Mouse (Mus musculus) thymus, adult 2 months (tissue): ENCODE results near the gene Apbb2. TPM values are rescaled to one million over a fixed set of nuclear protein-coding genes. Genes with fewer than 3 reads are reported as not detected.

Source experiments
- DNase-seq: peaks from one replicate; pipeline ENCODE4 v3.0.0; 2021
- H3K27ac ChIP-seq: fragments of 200-500 bp; 2 replicates; pipeline ENCODE4 v1.5.1; 2012; ENCODE audit warnings: low read length, control low read depth; ENCODE audit not compliant: control insufficient read depth, insufficient read depth
- H3K27me3 ChIP-seq: fragments of 200-500 bp; 2 replicates; pipeline ENCODE4 v1.6.1; 2012; ENCODE audit warnings: mild to moderate bottlenecking, low read length, moderate library complexity, mixed read lengths; ENCODE audit not compliant: control insufficient read depth, insufficient read depth
- H3K36me3 ChIP-seq: fragments of 200-500 bp; 2 replicates; pipeline ENCODE4 v1.6.1; 2012; ENCODE audit warnings: mild to moderate bottlenecking, low read length, moderate library complexity; ENCODE audit not compliant: control insufficient read depth, insufficient read depth
- H3K4me1 ChIP-seq: fragments of 200-500 bp; replicated peaks from 2 replicates; pipeline ENCODE4 v1.6.1; 2012; ENCODE audit warnings: low read length; ENCODE audit not compliant: control insufficient read depth, insufficient read depth
- H3K4me3 ChIP-seq: fragments of 200-500 bp; 2 replicates; pipeline ENCODE4 v1.5.1; 2012; ENCODE audit warnings: mild to moderate bottlenecking, low read length, control low read depth, moderate library complexity; ENCODE audit not compliant: control insufficient read depth, insufficient read depth
- CTCF ChIP-seq: fragments of 200-500 bp; IDR thresholded peaks from 2 replicates; pipeline ENCODE4 v1.5.1; 2012; ENCODE audit warnings: mild to moderate bottlenecking, control low read depth, low read length, moderate library complexity, borderline replicate concordance; ENCODE audit not compliant: control insufficient read depth, poor library complexity, insufficient read depth; ENCODE audit errors: extremely low read depth
- POLR2A ChIP-seq: fragments of 200-500 bp; IDR thresholded peaks from 2 replicates; pipeline ENCODE4 v1.6.1; 2012; ENCODE audit warnings: mild to moderate bottlenecking, low read length, control low read depth, moderate library complexity; ENCODE audit not compliant: control insufficient read depth, poor library complexity, insufficient read depth; ENCODE audit errors: extremely low read depth
- WGBS: fragments of 180-500 bp; shearing (Covaris S2); methylation state at CpG from one replicate; pipeline ENCODE4 v1.1.7; 2018; 5-methylcytosine and 5-hydroxymethylcytosine counted together
- polyA plus RNA-seq: library from polyadenylated mRNA; depleted of rRNA; stranded (reverse); fragments of >200 nt; gene quantifications from 2 replicates; pipeline ENCODE4 v1.2.3, GENCODE M21; 2012

Apbb2 gene
- polyA plus RNA-seq, 1 experiment = 2.6 TPM

- TF ChIP-seq CTCF (no peak), POLR2A (no peak)
- H3K27me3 ChIP-seq = no peaks in the 10 kb centered on the region
- H3K4me1 ChIP-seq = 0 out of 2 replicates have a peak, but pooled peaks cover 3% of the 10 kb centered on the region
- H3K36me3 ChIP-seq = no peaks in the 10 kb centered on the region
- no peak overlapping the region for H3K4me3 ChIP-seq
- 90% methylated on average over 5 of the region's 5 CpGs for WGBS
- DNase-seq = no peak
- H3K27ac ChIP-seq = no peak overlapping the region
Measured at GRCm38 (mm10) chr5:66384114-66384513, 234.5 kb downstream of the Apbb2 start.

- no peak overlapping the region for H3K27ac ChIP-seq
- DNase-seq = no peak
- no peaks in the 10 kb centered on the region for H3K36me3 ChIP-seq
- H3K4me3 ChIP-seq = no peak overlapping the region
- H3K4me1 ChIP-seq = 0 out of 2 replicates have a peak, but pooled peaks cover 3% of the 10 kb centered on the region
- no peaks in the 10 kb centered on the region for H3K27me3 ChIP-seq
- TF ChIP-seq POLR2A (no peak), CTCF (no peak)
- WGBS = 11% methylated on average over 1 of the region's 1 CpGs
Measured at GRCm38 (mm10) chr5:66382111-66382510, 236.5 kb downstream of the Apbb2 start.

GRCm38 (mm10) chr5:66378968-66379367, 239.6 kb downstream of the Apbb2 start:
- Histone ChIP-seq H3K36me3 (no peaks in the 10 kb centered on the region), H3K4me3 (no peak overlapping the region), H3K27me3 (no peaks in the 10 kb centered on the region), H3K4me1 (0 out of 2 replicates have a peak, but pooled peaks cover 3% of the 10 kb centered on the region), H3K27ac (no peak overlapping the region)
- TF ChIP-seq CTCF (no peak), POLR2A (no peak)
- WGBS = 96% methylated on average over 6 of the region's 6 CpGs
- DNase-seq = no peak

GRCm38 (mm10) chr5:66376589-66377270, 241.9 kb downstream of the Apbb2 start:
- no peaks in the 10 kb centered on the region for H3K36me3 ChIP-seq
- WGBS = 62% methylated on average over 14 of the region's 14 CpGs
- TF ChIP-seq POLR2A (no peak), CTCF (no peak)
- H3K27ac ChIP-seq = no peak overlapping the region
- H3K4me1 ChIP-seq = peaks cover 4% of the 10 kb centered on the region
- no peak for DNase-seq
- no peak overlapping the region for H3K4me3 ChIP-seq
- no peaks in the 10 kb centered on the region for H3K27me3 ChIP-seq

- Histone ChIP-seq H3K27ac (no peak overlapping the region), H3K27me3 (no peaks in the 10 kb centered on the region), H3K4me1 (peaks cover 4% of the 10 kb centered on the region), H3K36me3 (no peaks in the 10 kb centered on the region), H3K4me3 (no peak overlapping the region)
- DNase-seq = no peak
- WGBS = 96% methylated on average over 4 of the region's 4 CpGs
- TF ChIP-seq CTCF (no peak), POLR2A (no peak)
Measured at GRCm38 (mm10) chr5:66374413-66374812, 244.2 kb downstream of the Apbb2 start.

DNA sequence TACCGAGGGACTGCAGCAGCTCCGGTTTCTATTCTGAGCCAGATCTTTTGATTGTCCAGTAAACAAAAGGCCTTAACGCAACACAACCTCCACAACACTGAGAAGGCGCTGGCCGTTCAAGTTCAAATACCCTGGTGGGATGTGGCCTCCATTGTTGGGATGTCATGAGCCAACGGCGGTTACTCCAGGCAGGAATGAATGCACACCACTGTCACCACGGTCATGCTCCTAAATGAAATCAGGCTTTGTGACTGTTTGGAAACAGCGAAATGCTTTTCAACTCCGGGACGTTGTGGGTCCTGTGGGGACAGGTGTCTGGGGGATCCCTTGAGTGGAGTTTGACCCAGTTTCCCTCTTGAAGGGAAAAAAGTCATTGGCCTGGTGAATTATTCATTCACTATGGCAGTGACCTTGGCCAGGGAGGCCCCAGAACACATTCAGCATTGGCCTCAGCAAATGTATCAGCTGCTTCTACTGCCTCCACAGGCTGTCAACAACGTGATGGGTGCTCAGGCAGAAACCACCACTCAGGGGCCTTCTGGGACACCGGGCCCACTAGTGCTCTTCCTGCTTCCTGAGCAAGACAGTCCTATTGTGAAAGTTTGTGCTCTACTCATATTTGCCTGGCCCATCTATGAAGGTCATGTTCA, 244.9 kb downstream of the Apbb2 start:
- 86% methylated on average over 13 of the region's 13 CpGs for WGBS

DNA sequence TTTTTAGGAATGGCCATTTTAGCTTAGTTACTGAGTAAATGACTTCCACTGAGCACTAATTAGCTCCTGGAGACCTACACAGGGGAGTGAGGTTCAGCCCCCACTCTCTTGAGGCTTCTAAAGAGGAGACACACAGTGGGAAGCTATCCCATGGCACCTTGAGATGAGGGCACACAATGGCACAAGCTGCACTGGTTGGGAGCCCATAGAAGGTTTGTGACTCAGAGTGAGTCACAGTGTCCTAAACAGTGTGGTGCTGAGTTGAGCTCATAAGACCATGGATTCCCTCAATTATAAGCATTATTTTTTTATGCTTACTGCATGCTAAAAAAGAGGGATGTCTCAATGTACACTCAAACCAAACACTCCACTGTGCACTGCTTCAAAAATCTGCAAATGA, 247.5 kb downstream of the Apbb2 start:
- Histone ChIP-seq H3K4me1 (peaks cover 4% of the 10 kb centered on the region), H3K27ac (no peak overlapping the region), H3K27me3 (no peaks in the 10 kb centered on the region), H3K4me3 (no peak overlapping the region), H3K36me3 (no peaks in the 10 kb centered on the region)
- TF ChIP-seq POLR2A = no peak
- TF ChIP-seq CTCF = no peak
- no peak for DNase-seq

More for the DNA sequence above, 244.9 kb downstream of the Apbb2 start:
- Histone ChIP-seq H3K36me3 (no peaks in the 10 kb centered on the region), H3K27me3 (no peaks in the 10 kb centered on the region), H3K4me3 (no peak overlapping the region), H3K27ac (no peak overlapping the region), H3K4me1 (peaks cover 4% of the 10 kb centered on the region)
- no peak for TF ChIP-seq CTCF
- no peak for TF ChIP-seq POLR2A
- no peak for DNase-seq
